Comparison of ENCODE assay signal across 10 mouse cellular contexts in the genomic region with DNA sequence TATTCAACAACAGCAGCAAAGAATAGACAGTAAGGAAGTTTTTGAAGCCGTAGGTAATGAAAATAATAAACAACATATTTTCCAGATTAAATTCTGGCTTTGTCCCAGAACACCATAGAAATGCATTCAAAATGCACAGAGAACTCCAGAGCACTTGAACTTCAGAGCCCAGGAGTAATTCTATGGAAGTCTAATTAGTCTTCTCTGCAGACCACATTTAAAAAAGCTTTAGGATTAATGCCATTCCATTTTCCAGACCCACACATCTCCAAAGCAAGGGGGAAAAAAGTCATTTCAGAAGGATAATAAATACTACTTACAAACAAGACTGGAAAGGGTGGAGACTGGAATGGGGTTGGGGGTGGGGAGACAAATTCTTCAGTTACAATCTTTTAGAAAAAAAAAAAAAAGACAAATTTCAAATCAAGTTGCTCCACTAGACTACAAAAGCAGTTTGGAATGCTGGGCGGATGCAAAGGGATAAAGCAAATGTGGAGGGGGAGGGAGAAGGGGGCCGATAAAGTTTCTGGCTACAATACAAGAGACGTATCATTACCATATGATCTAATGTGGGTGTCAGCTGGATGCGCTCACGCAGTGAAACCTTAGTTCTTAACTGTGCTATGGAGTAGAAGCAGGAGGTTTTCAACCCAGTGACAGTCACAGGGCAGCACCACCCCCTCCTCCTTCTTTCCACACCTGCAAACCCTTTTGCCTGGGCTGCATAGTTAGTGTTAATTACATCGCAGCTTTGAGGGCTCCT. TPM values are rescaled to one million over a fixed set of nuclear protein-coding genes. Genes with fewer than 3 reads are reported as not detected.
DNase-seq lines count a peak whose midpoint lies in the region; ATAC-seq lines count a peak whose summit lies in the region.
"Had no signal": no experiment of that assay in that cellular context is flagged by ENCODE, and none has a peak within 500 bp of the region (broad histone marks: within the 10 kb centered on the region; RNA-seq: fewer than 3 reads in every experiment).

A gene (plus strand): TSS at position 606 of the 763 bp plus-strand sequence.

- H3K9me3 ChIP-seq in forebrain, embryonic 14.5 days (replicated peaks; ENCODE audit: control insufficient read depth, low read length), result no peaks in the 10 kb centered on the region

- H3K4me3 ChIP-seq in forebrain, embryonic 14.5 days (ENCODE audit: low read depth, low read length), result no peak within 1 kb of the TSS
- H3K4me3 ChIP-seq: megakaryocyte, embryonic 14.5 days had no signal

- intact Hi-C loops in heart, postnatal 25 days (cut with DNase I), result no loop called here

- H3K4me1 ChIP-seq in forebrain, embryonic 14.5 days (ENCODE audit: control insufficient read depth, insufficient read depth, low read length), result peaks cover 9% of the 10 kb centered on the region
- H3K4me1 ChIP-seq: megakaryocyte, embryonic 14.5 days had no signal

- no peak within 1 kb of the TSS for H3K9ac ChIP-seq in forebrain, embryonic 14.5 days (ENCODE audit: low read length)

- peak within 1 kb of the TSS; percentile 35; the same call in 1 of the 2 replicates for H3K4me2 ChIP-seq in forebrain, embryonic 14.5 days (ENCODE audit: low read length)

- H3K27me3 ChIP-seq in forebrain, embryonic 14.5 days (replicated peaks; ENCODE audit: control insufficient read depth, insufficient read depth, low read length), result no peaks in the 10 kb centered on the region
- H3K27me3 ChIP-seq: megakaryocyte, embryonic 14.5 days had no signal

- peak; percentile 83 for ATAC-seq in forebrain, embryonic 14.5 days
- ATAC-seq in megakaryocyte-erythroid progenitor cell, adult 5-6 weeks (replicated peaks; ENCODE audit: low FRiP score, low TSS enrichment, poor library complexity, severe bottlenecking), result no peak

- peak; percentile 5 for DNase-seq in right cerebral cortex, adult 2 months (ENCODE audit: low spot score in 2 of 2)
- DNase-seq in right cerebral cortex, postnatal 36 days (ENCODE audit: low spot score in 2 of 2), result no peak
- DNase-seq in forebrain, embryonic 14.5 days (ENCODE audit: low spot score), result peak; percentile 58
- peak; percentile 31 for DNase-seq in heart, postnatal 25 days (ENCODE audit: low spot score)
- no peak for DNase-seq in layer of hippocampus, postnatal 14 days (ENCODE audit: low spot score in 2 of 2)
- peak; percentile 2 for DNase-seq in lung, postnatal 25 days (ENCODE audit: low spot score)
- DNase-seq in right cerebral cortex, postnatal 25 days, result no peak

- 1% methylated on average over 7 of the region's 7 CpGs for WGBS in forebrain, embryonic 14.5 days

- no peaks in the 10 kb centered on the region for H3K36me3 ChIP-seq in forebrain, embryonic 14.5 days (ENCODE audit: control insufficient read depth, insufficient read depth, low read length)
- H3K36me3 ChIP-seq: G1E had no signal

- no peak within 1 kb of the TSS for H3K27ac ChIP-seq in forebrain, embryonic 14.5 days (ENCODE audit: low read depth, low read length)

RNA-seq across cellular contexts. Expression of the gene that starts here (rescaled TPM):
- 73.9 and 92.3 TPM in 2 replicates for polyA plus RNA-seq in forebrain, embryonic 14.5 days (2014; fragmentation: Nextera tagmentation; extraction: Ambion mirVana)
- 100 to 1,000 TPM; 381 to 431 TPM for total RNA-seq in heart, postnatal 25 days (2021)
- 10 to 100 TPM; 38.5 to 44.3 TPM for total RNA-seq in layer of hippocampus, postnatal 14 days (2021)
- total RNA-seq in megakaryocyte-erythroid progenitor cell, adult 5-6 weeks (2014; fragmentation: Nextera tagmentation), result not detected in 2 replicates
- total RNA-seq in megakaryocyte-erythroid progenitor cell, adult 5-6 weeks (2017), result not detected in 2 replicates
- polyA plus RNA-seq: G1E had no signal

Comparison
In these comparisons a context has a peak if more than half of its experiments do, and no peak if none do; other contexts are left out.
1. RNA of the gene that starts here (total RNA-seq): 381 to 431 TPM in heart, postnatal 25 days and 38.5 to 44.3 TPM in layer of hippocampus, postnatal 14 days; not detected in megakaryocyte-erythroid progenitor cell, adult 5-6 weeks; every median in the first group is over 10 times any median in the second.
2. RNA of the gene that starts here (total RNA-seq): 381 to 431 TPM in heart, postnatal 25 days; 38.5 to 44.3 TPM in layer of hippocampus, postnatal 14 days; every median in the first group is over 4 times any median in the second.
3. DNase-seq: peak in right cerebral cortex, adult 2 months (2 of 2), forebrain, embryonic 14.5 days (single experiment), heart, postnatal 25 days (single experiment) and lung, postnatal 25 days (single experiment); none in right cerebral cortex, postnatal 36 days (0 of 2), layer of hippocampus, postnatal 14 days (0 of 2) and right cerebral cortex, postnatal 25 days (single experiment).